Mouse (Mus musculus): Measurements from ENCODE around the gene Rxfp1. TPM values are rescaled to one million over a fixed set of nuclear protein-coding genes. Genes with fewer than 3 reads are reported as not detected.

Rxfp1 gene
- total RNA-seq, 2 experiments from 2014 or later, result 24.8 to 38.1 TPM

GRCm38 (mm10) chr3:79673082-79673481, 64.6 kb downstream of the Rxfp1 start:
- peak; percentile 78 to 80 for DNase-seq (ENCODE audit: low spot score in 2 of 2)

DNA sequence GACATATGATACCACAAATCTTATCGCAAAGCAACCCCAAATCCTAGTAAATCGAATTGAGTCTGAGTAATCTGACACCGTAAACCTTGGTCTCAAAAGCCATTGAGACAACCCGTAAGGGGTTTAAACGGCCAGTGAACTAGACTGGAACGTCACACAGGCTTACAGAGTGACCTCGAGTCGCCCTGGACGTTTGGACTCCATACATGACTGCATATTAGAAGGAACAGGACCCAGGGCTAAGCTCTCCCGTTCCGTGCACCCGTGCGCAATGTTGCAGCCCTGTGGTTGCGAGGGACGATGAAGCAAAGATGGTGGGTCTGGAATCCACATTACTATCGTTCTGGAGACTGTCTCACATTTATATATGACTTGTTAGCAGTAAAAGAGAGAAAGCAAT, 65.5 kb downstream of the Rxfp1 start:
- DNase-seq (ENCODE audit: low spot score in 2 of 2), result no peak

DNA sequence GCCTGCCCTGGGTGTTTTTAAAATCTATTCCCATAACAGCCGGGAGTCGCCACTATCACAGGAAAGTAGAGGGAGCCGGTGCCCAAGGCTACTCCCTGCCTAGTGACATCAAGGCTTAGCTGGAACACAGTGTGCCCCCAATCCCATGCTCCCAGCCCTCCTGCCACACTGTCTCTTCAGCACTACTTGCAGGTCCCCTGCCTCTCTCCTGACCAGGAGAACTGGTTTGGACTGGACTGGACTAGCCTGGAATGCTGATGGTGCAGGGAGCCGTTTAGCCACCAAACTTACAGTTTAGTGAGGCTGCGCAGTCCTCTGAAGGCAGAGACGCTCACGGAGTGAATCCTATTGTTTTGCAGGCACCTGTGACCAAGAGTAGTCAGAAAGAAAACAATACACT, 67.1 kb downstream of the Rxfp1 start:
- no peak for DNase-seq (ENCODE audit: low spot score in 2 of 2)

- peak; percentile 42 to 72 for DNase-seq (ENCODE audit: low spot score in 2 of 2)
Observed at GRCm38 (mm10) chr3:79664787-79665408, 72.8 kb downstream of the Rxfp1 start.

GRCm38 (mm10) chr3:79656682-79657081, 81.0 kb downstream of the Rxfp1 start:
- DNase-seq (ENCODE audit: low spot score in 2 of 2), result no peak

- DNase-seq (ENCODE audit: low spot score in 2 of 2), result no peak
Observed at GRCm38 (mm10) chr3:79652129-79652528, 85.6 kb downstream of the Rxfp1 start.

DNA sequence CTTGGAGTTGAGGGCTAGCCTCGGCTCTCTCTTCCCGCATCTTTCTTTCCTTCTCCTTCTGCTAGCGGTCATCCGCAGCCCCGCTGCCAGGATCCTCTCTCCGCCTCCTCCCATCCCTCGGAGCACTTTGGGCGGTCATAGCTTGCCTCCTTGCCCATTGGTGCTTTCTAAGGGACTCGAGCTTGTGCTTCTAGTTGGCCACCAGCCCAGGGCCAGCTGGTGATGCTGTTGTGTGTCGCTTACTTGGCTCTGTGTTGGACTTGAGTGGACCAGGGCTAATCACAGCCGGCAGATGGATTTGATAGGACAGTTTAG, 108.3 kb downstream of the Rxfp1 start, which contains the start of gene Etfdh:
Etfdh (minus strand) TSS at position 85 of the 315 bp plus-strand sequence.
- peak; percentile 70 to 79 for DNase-seq (ENCODE audit: low spot score in 2 of 2)

GRCm38 (mm10) chr3:79628561-79629415, 108.9 kb downstream of the Rxfp1 start, which contains the start of gene 4930579G24Rik:
TSS of gene 4930579G24Rik (plus strand) at chr3:79629079.
- peak; percentile 90 to 93 for DNase-seq (ENCODE audit: low spot score in 2 of 2)

- no peak for DNase-seq (ENCODE audit: low spot score in 2 of 2)
Observed at GRCm38 (mm10) chr3:79628182-79628560, 109.5 kb downstream of the Rxfp1 start.

DNA sequence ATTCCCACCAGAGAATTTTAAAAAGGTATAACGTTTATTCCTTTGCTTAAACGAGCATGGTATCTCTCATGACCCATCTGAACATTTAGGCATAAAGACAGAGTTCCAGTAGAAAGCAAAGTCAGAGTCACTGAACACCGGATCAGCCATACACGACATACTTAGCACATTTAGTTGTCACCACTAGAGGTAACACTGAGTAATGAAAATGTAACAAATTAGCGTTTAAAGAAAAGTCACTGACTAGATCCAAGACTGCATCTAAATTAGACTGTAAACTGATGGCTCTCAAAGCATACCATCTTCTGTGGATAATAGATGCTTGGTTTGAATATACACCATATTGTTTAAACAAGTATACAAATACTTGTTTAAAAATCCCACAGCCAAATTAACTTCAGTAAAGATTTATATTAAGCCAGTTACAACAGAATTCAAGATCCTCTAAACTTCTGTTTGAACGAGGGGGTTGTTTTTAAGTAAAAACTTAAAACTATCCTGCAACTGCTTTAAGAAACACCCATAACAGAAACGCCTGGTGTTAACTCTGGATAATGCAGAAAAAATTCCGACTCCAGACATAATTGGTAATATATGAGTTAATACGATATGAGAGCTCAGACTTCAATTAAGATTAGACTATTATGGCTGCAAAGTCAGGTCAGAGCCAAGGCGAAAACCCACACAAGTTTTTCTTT, 110.0 kb downstream of the Rxfp1 start:
- DNase-seq (ENCODE audit: low spot score in 2 of 2), result no peak

DNA sequence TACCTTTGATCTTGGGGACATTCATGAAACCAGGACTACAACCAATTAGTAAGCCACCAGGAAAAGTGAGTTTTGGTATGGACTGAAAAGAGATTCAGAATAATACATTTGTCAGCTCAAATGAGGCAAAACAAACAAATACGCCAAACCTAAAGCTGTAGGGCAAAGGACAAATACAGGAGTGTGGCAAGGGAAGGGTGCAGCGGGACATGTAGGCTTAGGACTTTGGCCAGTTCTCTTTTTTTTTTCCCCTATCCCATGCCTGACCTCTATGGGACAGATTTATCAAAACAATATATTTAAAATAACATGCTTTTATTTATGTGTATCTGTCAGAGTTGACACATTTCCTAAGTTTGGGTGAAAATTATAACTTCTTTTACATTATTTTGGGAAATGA, 127.8 kb downstream of the Rxfp1 start:
- no peak for DNase-seq (ENCODE audit: low spot score in 2 of 2)

- DNase-seq (ENCODE audit: low spot score in 2 of 2), result no peak
Observed at GRCm38 (mm10) chr3:79595468-79595867, 142.2 kb downstream of the Rxfp1 start.

DNA sequence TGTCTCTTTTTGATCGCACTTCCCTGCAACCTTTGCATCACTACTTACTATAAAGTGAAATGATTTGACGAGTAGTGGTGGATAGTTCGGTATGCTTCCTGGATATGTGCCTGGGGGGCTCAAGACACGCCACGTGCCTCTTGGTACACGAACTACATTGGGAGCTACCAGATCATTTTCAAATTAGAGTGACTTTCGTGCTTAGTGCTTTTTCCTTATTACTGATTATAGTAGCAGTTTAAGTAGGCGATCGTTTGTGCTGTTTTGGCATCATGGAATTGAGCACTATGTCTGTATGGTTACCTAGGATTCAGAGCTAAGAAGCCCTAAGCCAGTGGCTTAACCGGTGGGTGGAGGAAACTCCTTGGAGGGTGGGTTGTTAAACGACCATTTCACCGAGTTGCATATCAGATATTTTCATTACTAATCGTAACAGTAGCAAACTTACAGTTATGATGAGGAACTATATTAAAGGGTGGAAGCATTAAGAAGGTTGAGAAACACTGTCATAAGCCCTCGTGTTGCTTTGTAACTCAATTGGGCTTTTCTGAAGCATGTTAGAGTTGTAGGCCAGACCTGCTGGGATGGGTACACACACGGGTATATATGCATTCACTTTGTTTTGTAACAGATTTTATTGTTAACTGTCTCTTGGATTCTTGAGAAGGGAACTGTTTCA, 145.7 kb downstream of the Rxfp1 start:
- DNase-seq (ENCODE audit: low spot score in 2 of 2), result no peak

Other genes with a start within 250 kb of the Rxfp1 start
- 10 to 100 TPM; 18.1 to 19.0 TPM for gene Fnip2, start 170.1 kb downstream of the Rxfp1 start, total RNA-seq (2021)
- 10 to 100 TPM; 71.5 to 79.5 TPM for gene Ppid, start 146.5 kb downstream of the Rxfp1 start, total RNA-seq (2021)
- gene 4930579G24Rik, start 108.8 kb downstream of the Rxfp1 start, total RNA-seq (2021), result 1 to 10 TPM; 1.8 to 2.6 TPM
- gene Etfdh, start 108.4 kb downstream of the Rxfp1 start, total RNA-seq (2021), result 10 to 100 TPM; 31.5 to 32.6 TPM
- gene Tmem144, start 114.9 kb upstream of the Rxfp1 start, total RNA-seq (2021), result 10 to 100 TPM in 1 of 2 experiments, 1 to 10 TPM in 1; 8.7 to 10.4 TPM
- 1 to 10 TPM; 4.9 to 5.7 TPM for gene Fam198b, start 146.7 kb upstream of the Rxfp1 start, total RNA-seq (2021)

Measured in layer of hippocampus, postnatal 10 days (tissue).